Mouse (Mus musculus): Measurements from ENCODE around the gene Tns3. TPM values are rescaled to one million over a fixed set of nuclear protein-coding genes. Genes with fewer than 3 reads are reported as not detected.
A peak's percentile ranks its signal among the peaks of the same experiment; 100 is the strongest.

The Tns3 gene
- total RNA-seq, 2 experiments from 2014 or later, result 32.5 to 37.1 TPM

- DNase-seq, result no peak
Observed at GRCm38 (mm10) chr11:8433443-8433842, 230.9 kb downstream of the Tns3 start.

- no peak for DNase-seq
Observed at GRCm38 (mm10) chr11:8432941-8433340, 231.4 kb downstream of the Tns3 start.

GRCm38 (mm10) chr11:8427660-8428059, 236.7 kb downstream of the Tns3 start:
- no peak for DNase-seq

GRCm38 (mm10) chr11:8425226-8425570, 239.1 kb downstream of the Tns3 start:
- DNase-seq, result no peak

GRCm38 (mm10) chr11:8424342-8425225, 239.8 kb downstream of the Tns3 start:
- peak; percentile 80 for DNase-seq

- DNase-seq, result peak; percentile 75
Observed at GRCm38 (mm10) chr11:8405225-8405899, 259.0 kb downstream of the Tns3 start.

- no peak for DNase-seq
Observed at GRCm38 (mm10) chr11:8401328-8401727, 263.0 kb downstream of the Tns3 start.

- no peak for DNase-seq
Observed at GRCm38 (mm10) chr11:8396329-8396728, 268.0 kb downstream of the Tns3 start.

GRCm38 (mm10) chr11:8391564-8391963, 272.8 kb downstream of the Tns3 start:
- DNase-seq, result no peak

- DNase-seq, result no peak
Observed at GRCm38 (mm10) chr11:8385891-8386405, 278.4 kb downstream of the Tns3 start.

Data from heart, postnatal 4 days (tissue).